In the genomic region with DNA sequence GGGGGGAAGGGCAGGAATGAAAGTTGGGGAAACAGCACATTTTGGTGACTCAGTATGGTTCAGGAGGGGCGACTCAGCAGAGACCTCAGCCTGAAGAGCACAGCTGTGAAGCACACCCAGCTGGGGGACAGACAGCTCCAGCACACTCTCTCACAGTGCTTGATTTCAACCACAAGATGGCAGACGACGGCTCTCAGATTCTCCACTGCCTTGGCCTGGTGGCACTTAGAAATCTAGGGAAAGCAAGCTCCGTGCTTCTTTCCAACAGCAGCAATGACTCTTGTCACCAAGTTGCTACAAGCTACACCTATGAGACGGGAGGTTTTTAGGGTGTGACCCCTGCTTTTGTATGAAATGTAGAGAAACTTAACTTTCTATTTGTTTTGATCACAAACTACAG, we compare ENCODE assay signal across 8 mouse cellular contexts.
DNase-seq lines count a peak whose midpoint lies in the region; ATAC-seq lines count a peak whose summit lies in the region.

No protein-coding gene starts in this region.

- H3K4me1 ChIP-seq in intestine, embryonic 16.5 days (ENCODE audit: control insufficient read depth, insufficient read depth, low read length) = no peaks in the 10 kb centered on the region
- H3K4me1 ChIP-seq in midbrain, embryonic 11.5 days (ENCODE audit: control insufficient read depth, insufficient read depth, low read length) = no peaks in the 10 kb centered on the region

- ATAC-seq in granulocyte monocyte progenitor cell, adult 5-6 weeks (replicated peaks; ENCODE audit: poor library complexity, severe bottlenecking) = peak; percentile 72
- peak; percentile 83 for ATAC-seq in intestine, embryonic 16.5 days
- peak; percentile 91 for ATAC-seq in midbrain, embryonic 11.5 days (ENCODE audit: low FRiP score)

- H3K27ac ChIP-seq in intestine, embryonic 16.5 days (ENCODE audit: low read length) = no peak overlapping the region
- no peak overlapping the region for H3K27ac ChIP-seq in midbrain, embryonic 11.5 days (ENCODE audit: low read depth, low read length)

- H3K27me3 ChIP-seq in intestine, embryonic 16.5 days (replicated peaks; ENCODE audit: control insufficient read depth, insufficient read depth, low read length) = no peaks in the 10 kb centered on the region
- no peaks in the 10 kb centered on the region for H3K27me3 ChIP-seq in midbrain, embryonic 11.5 days (ENCODE audit: control insufficient read depth, insufficient read depth, low read length)

- DNase-seq in urinary bladder, postnatal 14 days (ENCODE audit: low spot score) = peak; percentile 67
- no peak for DNase-seq in urinary bladder, postnatal 10 days (ENCODE audit: low spot score)
- peak; percentile 66 for DNase-seq in embryo, embryonic 11.5 days (ENCODE audit: low read depth, low spot score)
- peak; percentile 77 to 86 for DNase-seq in left cerebral cortex, postnatal 25 days (ENCODE audit: low spot score in 2 of 2)
- DNase-seq in midbrain, embryonic 11.5 days (ENCODE audit: low spot score, missing footprints) = peak; percentile 91
- DNase-seq in skeletal muscle tissue, adult 2 months (ENCODE audit: low read depth, low spot score) = peak; percentile 63

- intact Hi-C loops in left cerebral cortex, postnatal 25 days (cut with DNase I) = loop anchor here (1.0 kb wide), 2 partner anchors 154 to 209 kb away; no protein-coding TSS in a partner anchor

- no peak overlapping the region for H3K4me2 ChIP-seq in intestine, embryonic 16.5 days (ENCODE audit: low read depth, low read length)
- H3K4me2 ChIP-seq in midbrain, embryonic 11.5 days = no peak overlapping the region

- no peak overlapping the region for H3K9ac ChIP-seq in intestine, embryonic 16.5 days (ENCODE audit: low read depth, low read length)
- no peak overlapping the region for H3K9ac ChIP-seq in midbrain, embryonic 11.5 days (ENCODE audit: low read length)

- H3K9me3 ChIP-seq in intestine, embryonic 16.5 days (ENCODE audit: control insufficient read depth, low read length) = no peaks in the 10 kb centered on the region
- no peaks in the 10 kb centered on the region for H3K9me3 ChIP-seq in midbrain, embryonic 11.5 days (ENCODE audit: control insufficient read depth, low read length)

- 6% methylated on average over 5 of the region's 5 CpGs for WGBS in intestine, embryonic 16.5 days
- WGBS in midbrain, embryonic 11.5 days = 8% methylated on average over 5 of the region's 5 CpGs

- H3K4me3 ChIP-seq in intestine, embryonic 16.5 days (ENCODE audit: low read length) = no peak overlapping the region
- no peak overlapping the region for H3K4me3 ChIP-seq in midbrain, embryonic 11.5 days (ENCODE audit: low read depth, low read length)

- H3K36me3 ChIP-seq in intestine, embryonic 16.5 days (ENCODE audit: control insufficient read depth, insufficient read depth, low read length) = no peaks in the 10 kb centered on the region
- no peaks in the 10 kb centered on the region for H3K36me3 ChIP-seq in midbrain, embryonic 11.5 days (ENCODE audit: control insufficient read depth, insufficient read depth, low read length)
